Mouse (Mus musculus) embryonic facial prominence, embryonic 10.5 days (tissue): Measurements from ENCODE around the gene Mad2l2. TPM values are rescaled to one million over a fixed set of nuclear protein-coding genes. Genes with fewer than 3 reads are reported as not detected.
A peak's percentile ranks its signal among the peaks of the same experiment; 100 is the strongest.

Source experiments
- DNase-seq: peaks from one replicate; pipeline ENCODE4 v3.0.0-alpha.2; 2017; ENCODE audit warnings: low spot score
- H3K27ac ChIP-seq: fragments of 300-500 bp; sonication (generic); replicated peaks from 2 replicates; pipeline ENCODE4 v1.5.1; 2016; ENCODE audit warnings: mild to moderate bottlenecking
- H3K27me3 ChIP-seq: fragments of 300-500 bp; sonication (generic); replicated peaks from 2 replicates; pipeline ENCODE4 v1.6.1; 2016; ENCODE audit warnings: low read depth, mild to moderate bottlenecking; ENCODE audit not compliant: poor library complexity, severe bottlenecking
- H3K36me3 ChIP-seq: fragments of 300-500 bp; sonication (generic); replicated peaks from 2 replicates; pipeline ENCODE4 v1.6.1; 2016; ENCODE audit warnings: mild to moderate bottlenecking, moderate library complexity
- H3K4me1 ChIP-seq: fragments of 300-500 bp; sonication (generic); 2 replicates; pipeline ENCODE4 v1.6.1; 2016
- H3K4me3 ChIP-seq: fragments of 300-500 bp; sonication (generic); 2 replicates; pipeline ENCODE4 v1.5.1; 2016; ENCODE audit warnings: mild to moderate bottlenecking, moderate library complexity
- H3K9me3 ChIP-seq: fragments of 300-500 bp; sonication (generic); 2 replicates; pipeline ENCODE4 v1.6.1; 2016; ENCODE audit warnings: mild to moderate bottlenecking
- WGBS: fragments of 180-500 bp; shearing (Covaris S2); methylation state at CpG from one replicate; pipeline ENCODE4 v1.1.7; 2016; 5-methylcytosine and 5-hydroxymethylcytosine counted together
- polyA plus RNA-seq: library from polyadenylated mRNA; unstranded; fragments of >200 nt; fragmentation: Nextera tagmentation; extraction: Ambion mirVana; gene quantifications from 2 replicates; pipeline ENCODE4 v1.2.1, GENCODE M21; 2016

The Mad2l2 gene
- polyA plus RNA-seq, 1 experiment from 2014 or later, result 67.3 TPM

DNA sequence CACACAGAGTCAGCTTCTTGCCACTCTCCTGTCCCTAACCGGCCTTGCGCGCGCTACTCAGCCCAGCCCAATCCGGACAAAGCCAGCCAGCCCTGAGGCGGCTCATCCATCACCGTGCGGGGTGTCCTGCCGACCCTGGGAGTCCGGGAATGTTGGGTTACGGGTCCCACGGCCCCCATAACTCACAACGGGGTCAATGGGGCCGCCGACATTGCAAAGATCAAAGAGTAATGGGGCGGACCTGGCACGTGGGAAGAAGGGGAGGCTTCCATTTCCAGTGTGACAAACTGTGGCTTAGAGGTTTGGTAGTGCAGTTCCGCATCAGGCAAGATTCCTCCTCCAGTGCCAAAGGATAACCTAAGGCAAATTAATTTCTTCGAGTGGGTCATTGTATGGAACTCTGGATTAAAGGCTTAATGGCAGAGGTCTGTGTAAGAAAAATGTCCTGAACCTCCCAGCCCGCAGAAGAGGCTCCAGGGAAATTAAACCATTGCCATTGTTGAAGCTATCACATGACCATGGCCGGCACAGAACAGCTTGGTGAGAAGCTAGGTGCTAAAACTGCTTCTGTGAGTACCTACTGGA is 1.4 kb downstream of the Mad2l2 start:
- peaks cover 26% of the 10 kb centered on the region for H3K4me1 ChIP-seq
- H3K4me3 ChIP-seq, result peak overlapping the region; percentile 88
- H3K36me3 ChIP-seq, result no peaks in the 10 kb centered on the region
- peak overlapping the region; percentile 97 for H3K27ac ChIP-seq
- under 1% methylated on average over 21 of the region's 21 CpGs for WGBS
- peaks cover 69% of the 10 kb centered on the region for H3K27me3 ChIP-seq
- DNase-seq, result peak; percentile 77
- no peaks in the 10 kb centered on the region for H3K9me3 ChIP-seq

DNA sequence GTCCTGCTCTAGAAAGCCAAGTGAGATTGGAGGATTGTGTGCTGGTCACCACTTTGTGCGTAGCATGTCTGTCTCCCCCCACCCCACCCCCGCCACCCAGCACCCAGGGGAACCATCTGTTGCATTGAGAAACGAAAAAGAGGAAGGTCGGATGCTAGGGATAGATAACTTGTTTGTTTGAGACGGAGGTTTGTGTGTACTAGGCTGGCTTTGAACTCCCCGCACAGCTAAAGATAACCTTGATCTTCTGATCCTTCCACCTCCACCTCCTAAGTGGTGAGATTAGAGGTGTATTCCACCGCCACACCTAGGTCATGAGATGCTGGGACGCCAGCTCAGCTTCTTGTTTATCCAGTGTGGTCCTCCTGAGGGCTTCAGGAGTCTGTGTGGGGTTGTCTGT is 4.8 kb downstream of the Mad2l2 start:
- Histone ChIP-seq H3K36me3 (no peaks in the 10 kb centered on the region), H3K27me3 (peaks cover 63% of the 10 kb centered on the region), H3K4me1 (peaks cover 34% of the 10 kb centered on the region), H3K4me3 (no peak overlapping the region), H3K27ac (no peak overlapping the region), H3K9me3 (no peaks in the 10 kb centered on the region)
- 87% methylated on average over 8 of the region's 8 CpGs for WGBS
- DNase-seq, result no peak

- 74% methylated on average over 8 of the region's 8 CpGs for WGBS
- Histone ChIP-seq H3K27me3 (peaks cover 38% of the 10 kb centered on the region), H3K4me1 (peaks cover 14% of the 10 kb centered on the region), H3K4me3 (no peak overlapping the region), H3K36me3 (no peaks in the 10 kb centered on the region), H3K9me3 (no peaks in the 10 kb centered on the region), H3K27ac (no peak overlapping the region)
- no peak for DNase-seq
Observed at GRCm38 (mm10) chr4:148137503-148137902, 7.3 kb downstream of the Mad2l2 start.

DNA sequence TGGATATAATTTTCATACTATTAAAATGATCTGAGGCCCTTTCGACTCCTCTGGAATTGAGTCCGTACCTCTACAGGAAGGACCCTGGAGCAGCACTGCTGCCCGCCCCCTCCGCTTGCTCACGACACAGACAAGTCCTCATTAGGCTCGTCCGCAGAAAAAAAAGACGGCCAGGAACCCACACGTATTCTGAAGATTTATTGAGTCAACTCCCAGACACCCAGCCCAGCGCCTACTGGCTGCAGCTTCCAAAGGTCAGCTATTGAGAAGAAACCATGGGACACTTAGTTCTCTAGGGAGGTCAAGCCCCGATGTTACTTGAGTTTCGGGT is 9.5 kb downstream of the Mad2l2 start:
- WGBS, result 1% methylated on average over 12 of the region's 12 CpGs
- H3K27ac ChIP-seq, result peak overlapping the region; percentile 86; the same call in 1 of the 2 replicates
- H3K27me3 ChIP-seq, result peaks cover 27% of the 10 kb centered on the region
- H3K36me3 ChIP-seq, result peaks cover 20% of the 10 kb centered on the region
- peak overlapping the region; percentile 83 for H3K4me3 ChIP-seq
- peaks cover 14% of the 10 kb centered on the region for H3K4me1 ChIP-seq
- no peak for DNase-seq
- no peaks in the 10 kb centered on the region for H3K9me3 ChIP-seq

DNA sequence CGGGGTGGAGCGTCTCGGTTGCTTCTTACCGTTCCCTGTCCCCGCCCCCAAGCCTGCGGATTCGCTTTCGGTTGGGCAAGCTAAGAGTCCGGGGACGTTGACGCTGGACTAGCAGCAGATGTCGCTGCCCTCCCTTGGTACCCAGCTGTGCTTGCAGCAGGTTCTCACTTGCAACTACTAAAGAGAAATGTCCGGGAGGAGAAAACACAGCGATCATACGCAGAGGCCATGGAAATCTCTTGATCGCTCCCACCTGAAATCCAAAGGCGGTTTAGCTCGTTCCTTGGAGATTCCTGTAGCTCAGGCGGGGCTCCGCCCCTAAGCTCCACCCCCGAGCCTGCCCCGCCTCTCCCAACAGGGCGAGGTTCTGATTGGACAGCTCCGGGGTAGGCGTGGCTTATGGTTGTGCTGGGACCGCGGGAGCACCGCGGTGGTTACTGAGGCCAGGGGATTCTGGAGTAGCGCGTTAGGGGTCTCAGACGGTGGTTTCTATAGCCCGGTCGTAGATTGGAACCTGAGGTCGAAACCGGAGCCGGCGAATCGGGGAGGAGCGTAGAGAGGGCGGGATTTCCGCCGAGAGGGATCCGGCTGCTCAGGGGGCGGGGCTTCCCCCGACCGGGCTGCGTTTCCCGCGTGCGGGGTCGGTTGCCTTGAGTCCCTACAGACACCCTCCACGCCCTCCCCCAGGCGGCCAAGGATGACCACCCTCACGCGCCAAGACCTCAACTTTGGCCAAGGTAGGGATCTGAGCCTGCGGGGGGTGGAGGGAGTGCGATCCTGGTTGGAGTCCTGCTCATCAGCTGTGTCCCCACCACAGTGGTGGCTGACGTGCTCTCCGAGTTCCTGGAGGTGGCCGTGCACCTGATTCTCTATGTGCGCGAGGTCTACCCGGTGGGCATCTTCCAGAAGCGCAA is 10.2 kb downstream of the Mad2l2 start:
- peaks cover 26% of the 10 kb centered on the region for H3K27me3 ChIP-seq
- H3K4me3 ChIP-seq, result peak overlapping the region; percentile 83
- WGBS, result under 1% methylated on average over 65 of the region's 65 CpGs
- peak; percentile 96 for DNase-seq
- H3K36me3 ChIP-seq, result peaks cover 26% of the 10 kb centered on the region
- peaks cover 14% of the 10 kb centered on the region for H3K4me1 ChIP-seq
- peak overlapping the region; percentile 86 for H3K27ac ChIP-seq
- H3K9me3 ChIP-seq, result no peaks in the 10 kb centered on the region

DNA sequence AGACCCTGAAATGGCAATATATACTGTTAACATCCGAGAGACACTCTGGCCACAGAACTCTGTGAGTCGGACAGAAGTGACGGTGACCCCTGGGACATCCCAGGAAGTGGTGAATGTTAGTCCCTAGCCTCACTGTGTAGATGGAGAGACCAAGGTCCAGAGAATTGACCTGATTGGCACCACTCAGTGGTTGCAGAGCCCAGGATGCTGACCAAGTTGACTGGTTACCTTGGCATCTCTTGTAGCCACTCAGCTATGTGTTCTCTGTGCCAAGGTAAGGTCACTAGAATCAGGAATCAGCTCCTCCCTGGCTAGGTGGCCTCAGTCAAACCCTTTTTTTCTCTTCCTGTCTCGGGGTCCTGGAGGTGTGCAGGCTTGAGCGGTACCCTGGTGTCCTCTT is 13.5 kb downstream of the Mad2l2 start:
- peaks cover 14% of the 10 kb centered on the region for H3K4me1 ChIP-seq
- no peak for DNase-seq
- no peak overlapping the region for H3K27ac ChIP-seq
- no peak overlapping the region for H3K4me3 ChIP-seq
- 88% methylated on average over 5 of the region's 5 CpGs for WGBS
- peaks cover 54% of the 10 kb centered on the region for H3K36me3 ChIP-seq
- H3K27me3 ChIP-seq, result peaks cover 6% of the 10 kb centered on the region
- H3K9me3 ChIP-seq, result no peaks in the 10 kb centered on the region

DNA sequence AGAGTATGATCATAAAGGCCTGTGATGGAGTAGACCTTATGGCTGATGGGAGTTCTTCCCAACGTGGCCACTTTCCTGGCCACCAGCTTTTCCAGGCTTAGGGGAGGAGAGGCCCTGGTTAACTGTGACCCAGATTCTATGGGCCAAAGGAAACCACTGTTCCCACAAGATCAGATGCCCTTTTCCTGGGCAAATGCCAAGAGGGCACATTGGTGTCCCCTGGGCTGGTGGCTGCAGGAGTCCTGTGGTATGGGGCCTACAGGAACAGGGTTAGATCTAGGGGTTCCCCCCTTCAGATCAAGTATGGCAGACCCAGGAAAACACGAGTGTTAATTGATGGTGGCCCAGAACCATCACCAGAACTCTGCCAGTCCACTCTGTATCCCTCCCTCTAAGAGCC is 17.5 kb downstream of the Mad2l2 start:
- no peaks in the 10 kb centered on the region for H3K27me3 ChIP-seq
- 78% methylated on average over 2 of the region's 2 CpGs for WGBS
- no peak for DNase-seq
- peaks cover 33% of the 10 kb centered on the region for H3K4me1 ChIP-seq
- no peak overlapping the region for H3K4me3 ChIP-seq
- H3K9me3 ChIP-seq, result no peaks in the 10 kb centered on the region
- no peak overlapping the region for H3K27ac ChIP-seq
- peaks cover 59% of the 10 kb centered on the region for H3K36me3 ChIP-seq

DNA sequence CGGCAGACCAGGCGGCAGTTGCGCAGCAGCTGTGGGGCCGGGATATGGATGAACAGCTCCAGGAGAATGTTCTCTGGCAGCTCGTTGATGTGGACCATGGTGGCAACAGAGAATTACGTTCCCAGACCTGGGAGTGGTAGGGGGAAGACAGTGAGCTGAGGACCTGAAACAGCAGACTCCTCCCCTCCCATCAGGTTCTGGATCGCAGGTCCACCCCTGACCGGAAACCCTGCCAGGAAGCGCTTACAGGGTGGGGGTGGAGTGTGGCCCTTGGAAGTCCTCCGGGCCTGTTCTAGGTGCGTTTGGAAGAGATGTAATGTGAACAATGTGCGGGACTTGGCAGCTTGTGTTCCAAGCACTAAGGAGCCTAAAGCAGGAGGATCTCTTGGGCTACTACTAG is 19.4 kb downstream of the Mad2l2 start:
- Histone ChIP-seq H3K9me3 (no peaks in the 10 kb centered on the region), H3K27ac (peak overlapping the region; percentile 48; the same call in 1 of the 2 replicates), H3K27me3 (no peaks in the 10 kb centered on the region), H3K4me3 (no peak overlapping the region), H3K4me1 (peaks cover 36% of the 10 kb centered on the region), H3K36me3 (peaks cover 56% of the 10 kb centered on the region)
- WGBS, result 61% methylated on average over 12 of the region's 12 CpGs
- DNase-seq, result no peak

DNA sequence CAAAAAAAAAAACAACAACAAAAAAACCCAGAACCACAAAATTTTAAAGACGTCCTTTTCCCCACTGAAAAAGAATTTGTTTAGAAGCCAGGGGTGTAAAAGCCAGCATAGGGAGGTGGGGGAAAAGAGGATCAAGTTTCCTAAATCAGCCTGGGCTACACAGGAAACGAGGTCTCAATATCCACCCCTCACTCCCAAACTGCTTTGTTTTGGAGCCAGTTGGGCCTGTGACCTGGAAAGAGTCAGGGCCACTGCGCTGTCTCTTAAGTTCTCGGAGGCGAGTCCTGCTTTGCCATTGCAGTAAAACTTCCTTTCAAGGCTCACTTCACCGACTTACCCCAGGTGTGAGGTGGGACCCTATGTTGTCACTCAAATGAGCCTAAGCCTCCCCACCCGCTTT is 20.1 kb downstream of the Mad2l2 start:
- Histone ChIP-seq H3K36me3 (peaks cover 54% of the 10 kb centered on the region), H3K27me3 (no peaks in the 10 kb centered on the region), H3K4me1 (peaks cover 36% of the 10 kb centered on the region), H3K27ac (peak overlapping the region; percentile 48; the same call in 1 of the 2 replicates), H3K4me3 (no peak overlapping the region), H3K9me3 (no peaks in the 10 kb centered on the region)
- DNase-seq, result no peak
- 25% methylated on average over 7 of the region's 7 CpGs for WGBS

DNA sequence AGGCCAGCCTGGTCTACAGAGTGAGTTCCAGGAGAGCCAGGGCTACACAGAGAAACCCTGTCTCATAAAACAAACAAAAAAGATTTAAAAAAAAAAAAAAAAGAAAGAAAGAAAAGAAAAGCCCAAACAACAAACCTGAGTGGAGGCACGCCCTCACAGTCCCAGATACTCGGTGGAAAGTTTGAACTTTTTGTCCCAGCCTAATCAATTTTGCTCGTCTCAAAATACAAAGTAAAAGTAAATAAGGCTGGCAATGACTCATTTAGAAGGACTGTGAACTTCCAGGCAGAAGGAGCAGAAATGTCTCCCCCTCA is 20.7 kb downstream of the Mad2l2 start:
- Histone ChIP-seq H3K36me3 (peaks cover 51% of the 10 kb centered on the region), H3K4me3 (peak overlapping the region; percentile 80), H3K27me3 (no peaks in the 10 kb centered on the region), H3K9me3 (no peaks in the 10 kb centered on the region), H3K4me1 (peaks cover 36% of the 10 kb centered on the region), H3K27ac (peak overlapping the region; percentile 88)
- 58% methylated on average over 3 of the region's 3 CpGs for WGBS
- DNase-seq, result no peak

GRCm38 (mm10) chr4:148151267-148152168 is 21.3 kb downstream of the Mad2l2 start, which contains the start of gene Fbxo6:
TSS of gene Fbxo6 (minus strand) at chr4:148152140.
- Histone ChIP-seq H3K4me3 (peak within 1 kb of the TSS; percentile 80), H3K27me3 (no peaks in the 10 kb centered on the region), H3K9me3 (no peaks in the 10 kb centered on the region), H3K4me1 (peaks cover 36% of the 10 kb centered on the region), H3K36me3 (peaks cover 51% of the 10 kb centered on the region), H3K27ac (peak within 1 kb of the TSS; percentile 88)
- 2% methylated on average over 67 of the region's 67 CpGs for WGBS
- DNase-seq, result peak; percentile 91

DNA sequence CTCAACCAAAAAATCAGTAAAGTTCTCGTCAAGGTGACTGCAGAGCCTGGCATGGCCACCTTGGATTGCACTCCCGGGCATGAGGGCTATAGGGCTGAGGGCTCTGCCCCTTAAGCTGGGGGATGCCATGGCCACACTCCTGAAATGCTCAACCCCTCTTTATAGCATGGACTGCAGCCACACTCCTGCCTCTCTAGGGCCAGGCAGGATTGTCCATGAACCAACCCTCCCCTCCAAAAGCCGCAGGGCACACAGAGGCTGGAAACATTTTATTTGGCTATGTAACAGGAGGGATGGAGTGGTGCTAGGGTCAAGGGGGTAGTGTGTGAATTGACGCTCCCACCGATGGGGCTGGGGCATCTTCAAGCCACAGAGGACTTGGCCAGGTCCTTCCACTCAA is 22.4 kb downstream of the Mad2l2 start:
- no peaks in the 10 kb centered on the region for H3K27me3 ChIP-seq
- no peak overlapping the region for H3K27ac ChIP-seq
- no peak for DNase-seq
- WGBS, result 82% methylated on average over 5 of the region's 5 CpGs
- H3K4me1 ChIP-seq, result peaks cover 36% of the 10 kb centered on the region
- H3K36me3 ChIP-seq, result peaks cover 52% of the 10 kb centered on the region
- H3K4me3 ChIP-seq, result no peak overlapping the region
- no peaks in the 10 kb centered on the region for H3K9me3 ChIP-seq
